Mouse (Mus musculus) urinary bladder, adult 2 months (tissue): ENCODE measurements around the gene Fez1. TPM values are rescaled to one million over a fixed set of nuclear protein-coding genes. Genes with fewer than 3 reads are reported as not detected.

Source experiments
- DNase-seq: peaks from one replicate; pipeline ENCODE4 v3.0.0; 2022; ENCODE audit warnings: low spot score
- polyA plus RNA-seq: library from polyadenylated mRNA; depleted of rRNA; stranded (reverse); fragments of >200 nt; gene quantifications from 2 replicates; pipeline ENCODE4 v1.2.3, GENCODE M21; 2012

Gene Fez1
- polyA plus RNA-seq, 1 experiment, result 15.1 TPM

DNA sequence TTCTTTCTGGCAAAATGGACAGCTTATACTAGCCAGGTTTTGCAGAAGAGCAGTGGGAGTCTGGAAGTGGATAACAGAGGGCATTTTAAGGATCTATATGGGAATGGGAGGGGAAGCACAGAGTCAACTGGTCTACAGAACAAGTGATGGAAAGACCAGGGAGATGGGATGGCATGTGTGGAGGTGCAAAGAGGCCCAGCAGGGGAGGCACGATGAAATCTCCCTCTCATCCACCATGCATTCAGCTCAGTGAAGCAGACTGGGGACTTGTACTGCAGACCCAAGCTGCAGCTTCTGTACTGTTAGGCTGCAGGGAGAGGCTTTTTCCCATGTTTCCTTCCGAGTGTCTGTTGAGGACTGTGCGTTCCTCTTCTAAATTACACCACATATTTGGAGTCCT lies 12.2 kb downstream of the Fez1 start:
- DNase-seq, result no peak

DNA sequence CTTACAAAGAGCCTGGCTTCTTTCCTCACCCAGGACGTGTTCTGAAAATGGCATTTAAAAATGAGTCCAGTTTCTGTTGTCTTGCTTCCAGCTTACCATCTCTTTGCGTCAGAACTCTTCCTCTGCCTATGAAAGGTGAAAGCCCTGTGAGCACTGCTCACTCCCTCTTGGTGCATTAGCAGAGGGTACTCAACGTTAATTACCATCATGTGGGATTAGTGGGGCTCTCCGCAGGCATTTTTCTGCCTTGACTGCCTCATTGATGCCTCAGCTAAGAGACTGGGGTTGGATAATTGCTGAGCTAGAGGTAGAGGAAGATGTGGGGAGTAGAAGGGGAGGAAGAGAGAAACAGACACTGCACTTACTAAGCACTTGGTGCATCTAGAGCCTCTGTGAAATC lies 24.7 kb downstream of the Fez1 start:
- DNase-seq, result no peak

DNA sequence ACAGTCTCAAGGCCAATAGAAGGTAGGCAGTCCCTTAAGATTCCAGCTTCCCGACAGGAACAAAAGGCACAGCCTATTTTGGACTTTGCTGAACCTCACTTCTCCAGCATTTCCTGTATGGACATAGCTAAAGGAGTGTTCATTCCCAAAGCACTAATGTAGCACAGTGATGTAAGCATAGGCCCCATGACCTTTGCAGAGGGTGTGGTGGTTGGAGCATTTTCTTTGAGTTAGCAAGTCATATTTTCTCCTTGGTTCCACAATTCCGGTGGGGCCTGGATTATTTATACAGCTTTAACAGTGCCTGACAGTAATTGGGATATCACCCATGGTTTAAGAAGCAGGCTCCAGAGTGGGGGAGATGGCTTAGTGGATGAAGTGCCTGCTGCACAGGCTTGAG lies 27.0 kb downstream of the Fez1 start:
- DNase-seq, result no peak

DNA sequence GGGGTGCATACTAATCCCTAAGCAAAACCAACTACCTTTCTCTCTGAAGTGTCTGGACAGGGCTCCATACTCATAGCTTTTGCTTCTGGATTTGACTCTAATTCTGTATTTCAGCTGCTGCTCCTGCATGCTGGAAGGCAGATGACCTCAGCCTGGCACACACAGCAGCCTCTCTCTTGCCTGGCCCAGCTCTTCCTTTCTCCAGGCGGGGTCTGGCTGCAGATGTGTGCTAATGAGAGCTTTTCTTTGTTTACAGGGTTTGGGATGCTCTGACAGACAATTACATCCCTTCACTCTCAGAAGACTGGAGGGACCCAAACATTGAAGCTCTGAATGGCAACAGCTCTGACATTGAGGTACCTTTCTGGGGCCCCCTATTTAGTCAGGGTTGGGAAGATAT lies 28.4 kb downstream of the Fez1 start:
- no peak for DNase-seq

DNA sequence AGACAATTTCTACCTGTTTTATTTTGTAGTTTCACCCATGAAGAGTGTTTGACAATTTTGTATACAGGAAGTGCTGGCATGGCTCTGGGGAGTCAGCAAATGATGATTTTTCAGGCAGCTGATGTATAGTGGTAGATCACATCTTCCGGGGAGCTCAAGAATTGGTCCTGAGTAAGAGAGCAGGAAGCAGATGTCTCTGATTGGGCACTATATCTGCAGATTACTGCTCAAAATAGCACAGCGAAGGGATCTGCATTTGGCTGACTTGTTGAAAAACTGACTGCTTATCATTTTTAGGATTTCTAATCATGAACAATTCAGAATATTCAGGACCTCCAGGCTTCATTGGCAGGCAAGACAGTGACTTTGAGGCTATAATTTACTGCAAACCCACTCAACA lies 30.5 kb downstream of the Fez1 start:
- DNase-seq, result no peak

DNA sequence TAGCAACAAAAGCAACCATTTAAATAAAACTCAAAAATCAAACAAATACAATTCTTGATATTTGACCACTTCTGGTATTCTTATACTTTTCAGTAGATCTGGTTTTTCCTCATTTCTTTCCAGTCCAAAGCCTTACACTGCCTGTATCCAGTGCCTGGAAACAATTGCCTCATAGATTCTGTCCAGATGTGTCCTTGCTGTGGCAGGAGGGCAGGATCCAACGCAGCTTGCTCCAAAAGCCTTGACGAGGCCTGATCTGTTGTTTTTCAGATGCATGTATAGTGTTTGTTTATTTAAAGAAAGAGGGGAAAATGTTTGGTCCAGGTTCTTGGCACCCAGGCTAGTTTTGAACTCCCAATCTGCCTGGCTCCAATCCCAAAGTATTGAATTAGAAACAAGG lies 34.7 kb downstream of the Fez1 start:
- no peak for DNase-seq

DNA sequence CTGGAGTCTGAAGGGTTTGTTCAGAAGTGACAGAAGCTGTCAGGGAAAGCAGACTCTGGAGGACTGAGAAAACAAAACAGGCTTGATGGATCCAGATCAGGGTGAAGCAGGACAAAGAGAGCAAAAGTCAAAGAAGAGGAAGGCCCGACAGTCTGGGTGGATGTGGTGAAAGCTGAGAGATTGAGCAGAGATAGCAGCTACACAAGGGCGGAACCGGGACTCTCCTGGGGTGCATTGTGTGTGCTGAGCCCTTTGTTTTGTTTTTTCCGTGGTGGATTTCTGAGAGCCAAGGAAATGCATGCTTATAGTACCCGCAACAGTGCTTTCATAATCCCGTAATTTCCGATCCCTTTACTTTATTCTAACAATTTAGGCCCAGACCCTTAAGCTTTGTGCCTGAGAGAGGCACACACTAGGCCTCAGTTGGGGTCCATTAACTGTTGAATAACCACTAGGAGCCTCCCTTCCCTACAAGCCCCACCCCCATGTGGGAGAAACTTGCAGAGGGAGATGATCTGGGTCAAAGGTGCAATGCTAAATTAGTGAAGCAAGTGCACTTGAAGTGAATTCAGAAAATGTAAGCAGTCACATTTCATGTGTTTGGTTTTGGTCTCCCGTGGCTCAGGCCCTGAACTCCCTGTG lies 35.9 kb downstream of the Fez1 start:
- DNase-seq, result no peak

DNA sequence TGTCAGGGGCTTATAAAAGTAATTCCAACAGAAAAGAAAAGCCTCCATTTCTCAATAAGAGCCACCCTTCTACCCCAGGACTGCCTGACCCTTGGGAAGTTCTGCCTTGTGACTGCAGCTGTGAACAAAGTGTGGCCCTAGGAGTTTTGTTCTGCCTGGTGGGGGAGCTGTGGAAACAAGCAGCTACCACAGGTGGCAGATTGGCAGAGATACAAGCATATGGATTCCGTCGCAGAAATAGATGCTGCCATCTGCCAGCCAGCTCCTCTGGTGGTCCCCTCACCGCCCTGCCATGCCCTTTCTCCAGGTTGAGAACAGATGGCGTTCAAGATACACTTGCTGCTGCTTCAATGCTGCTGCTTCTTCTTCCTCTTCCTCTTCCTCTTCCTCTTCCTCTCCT lies 37.0 kb downstream of the Fez1 start:
- no peak for DNase-seq

DNA sequence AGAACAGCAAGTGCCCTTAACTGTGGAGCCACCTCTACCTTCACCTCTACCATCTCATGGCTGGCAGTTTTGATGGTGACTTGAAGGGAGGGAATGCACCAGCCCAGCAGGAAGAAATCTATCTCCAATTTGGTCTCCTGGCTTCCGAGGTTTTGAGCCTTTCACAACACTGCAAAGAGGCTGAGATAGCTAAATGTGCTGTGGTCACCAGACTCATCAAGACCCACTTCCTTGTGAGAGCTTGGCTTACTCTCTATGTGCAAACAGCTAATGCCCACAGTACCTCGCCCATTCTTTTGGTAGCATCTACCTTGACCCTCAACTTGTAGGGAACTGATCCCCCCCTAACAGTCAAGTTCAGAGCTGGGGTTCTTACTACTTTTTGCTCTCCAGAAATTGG lies 40.9 kb downstream of the Fez1 start:
- no peak for DNase-seq

DNA sequence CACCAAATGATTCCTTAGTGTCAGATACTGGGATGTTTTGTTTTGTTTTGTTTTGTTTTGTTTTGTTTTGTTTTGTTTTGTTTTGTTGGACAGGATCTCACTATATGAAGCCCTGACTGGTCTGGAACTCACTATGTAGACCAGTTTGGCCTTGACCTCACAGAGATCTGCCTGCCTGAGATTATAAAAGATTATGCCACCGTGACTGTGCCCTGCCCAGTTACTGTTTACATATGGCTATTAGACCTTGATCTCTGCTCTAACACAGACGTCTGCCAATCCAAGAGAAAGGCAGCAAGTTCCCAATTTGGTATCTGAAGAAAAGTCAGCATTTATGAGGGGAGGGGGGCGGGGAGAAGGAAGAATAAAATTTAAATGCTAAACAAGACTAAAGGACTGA lies 42.0 kb downstream of the Fez1 start:
- no peak for DNase-seq

DNA sequence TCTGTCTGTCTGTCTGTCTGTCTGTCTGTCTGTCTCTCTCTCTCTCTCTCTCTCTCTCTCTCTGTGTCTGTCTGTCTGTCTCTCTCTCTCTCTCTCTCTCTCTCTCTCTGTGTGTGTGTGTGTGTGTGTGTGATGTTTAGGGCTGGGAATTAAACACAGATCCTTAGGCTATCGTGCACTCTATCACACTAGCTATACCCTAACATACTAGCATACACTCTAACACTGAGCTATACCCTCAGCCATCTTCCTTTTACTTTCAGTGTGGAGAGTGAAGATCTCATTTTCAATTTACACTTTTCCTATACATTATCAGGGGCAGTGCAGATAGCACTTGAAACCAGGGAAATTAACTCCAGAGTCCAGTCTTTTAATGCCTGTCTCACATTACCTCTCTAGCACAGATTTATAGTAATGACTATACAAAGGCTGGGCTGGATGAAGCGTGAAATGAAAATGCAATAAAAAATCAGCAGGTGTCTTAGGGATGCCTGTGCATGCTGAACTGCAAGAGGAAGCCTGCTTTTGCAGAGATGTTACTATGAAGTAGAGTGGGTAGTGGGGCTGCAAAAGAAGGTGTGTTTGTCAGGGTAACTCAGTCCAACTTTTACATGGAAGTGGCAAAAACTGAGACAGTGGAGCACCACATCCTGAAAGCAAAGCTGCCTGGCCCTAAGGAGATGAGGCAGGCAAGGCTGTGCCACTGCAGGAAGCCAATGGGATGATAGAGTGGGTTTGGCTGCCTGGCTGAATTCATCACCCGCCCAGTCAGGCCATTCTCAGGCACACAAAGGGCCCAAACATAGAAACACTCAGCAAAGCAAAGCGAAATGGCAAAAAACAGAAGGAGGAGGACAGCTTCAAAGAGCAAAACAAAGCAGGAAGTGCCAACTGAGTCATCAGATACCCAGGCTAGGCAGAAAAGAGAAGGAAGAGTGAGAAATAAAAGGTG lies 43.5 kb downstream of the Fez1 start:
- no peak for DNase-seq

DNA sequence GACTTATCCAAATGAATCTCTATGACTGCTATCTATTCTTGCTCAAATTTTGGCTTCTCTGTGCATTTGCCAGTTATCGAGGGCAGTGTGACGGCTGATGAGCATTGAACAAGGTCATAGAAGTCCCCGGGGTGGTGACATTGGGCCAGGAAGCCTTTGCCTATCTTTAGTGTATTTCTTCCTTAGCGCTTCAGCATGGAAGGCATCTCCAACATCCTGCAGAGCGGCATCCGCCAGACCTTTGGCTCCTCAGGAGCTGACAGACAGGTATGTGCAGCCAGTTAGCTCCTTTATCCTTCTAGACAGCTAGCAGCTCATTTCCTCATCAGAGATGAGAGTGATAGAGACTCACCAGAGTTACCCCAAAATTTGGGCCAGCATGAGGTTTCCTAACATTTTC lies 47.0 kb downstream of the Fez1 start:
- no peak for DNase-seq

DNA sequence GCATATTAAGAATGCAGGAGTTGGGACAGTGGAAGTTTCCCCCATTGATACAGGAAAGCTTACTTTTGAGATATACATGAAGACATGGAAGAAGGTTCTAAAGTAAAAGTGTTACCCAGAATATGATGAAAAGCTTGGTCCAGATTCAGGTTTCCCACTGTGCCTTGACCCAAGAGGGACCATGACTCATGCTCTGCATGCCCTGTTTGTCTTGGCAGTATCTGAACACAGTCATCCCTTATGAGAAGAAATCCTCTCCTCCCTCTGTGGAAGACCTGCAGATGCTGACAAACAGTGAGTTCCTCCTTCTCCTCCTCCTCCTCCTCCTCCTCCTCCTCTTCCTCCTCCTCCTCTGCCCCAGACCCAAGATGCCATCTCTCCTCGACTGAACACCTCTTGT lies 48.6 kb downstream of the Fez1 start:
- DNase-seq, result no peak

DNA sequence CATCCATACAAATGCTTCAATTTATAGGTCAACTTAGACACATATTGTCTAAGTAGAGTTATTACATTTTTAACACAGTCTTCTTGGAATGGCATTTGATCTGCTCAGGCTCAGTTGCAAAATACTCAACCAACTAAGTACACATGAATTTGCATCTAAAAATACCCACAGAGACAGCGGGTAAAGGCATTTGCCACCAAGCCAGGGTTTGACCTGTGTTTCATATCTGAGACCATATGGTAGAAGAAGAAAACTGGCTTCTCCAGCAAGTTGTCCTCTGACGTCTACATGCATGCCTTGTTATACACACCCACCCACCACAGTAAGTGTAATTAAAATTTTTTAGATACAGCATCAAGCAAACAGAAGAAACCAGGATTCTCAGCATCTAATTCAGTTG lies 52.1 kb downstream of the Fez1 start:
- no peak for DNase-seq

DNA sequence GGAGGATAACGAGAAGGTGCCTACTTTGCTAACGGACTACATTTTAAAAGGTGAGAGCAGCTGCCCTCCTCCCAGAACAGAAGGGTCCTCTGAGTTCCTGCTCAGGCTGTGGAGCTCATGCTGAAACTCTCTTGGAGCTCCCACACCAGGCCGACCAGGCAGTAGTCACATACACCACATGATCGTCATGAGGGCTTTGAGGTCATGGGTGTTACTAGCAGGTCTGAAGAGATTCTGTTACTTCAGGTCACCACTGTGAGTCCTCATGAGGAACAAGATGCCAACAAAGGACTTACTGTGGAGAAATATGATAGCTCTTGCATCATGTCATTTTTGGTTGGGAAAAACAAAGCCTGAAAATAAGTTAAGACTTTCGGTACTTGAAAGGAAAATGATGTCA lies 54.6 kb downstream of the Fez1 start:
- DNase-seq, result no peak

DNA sequence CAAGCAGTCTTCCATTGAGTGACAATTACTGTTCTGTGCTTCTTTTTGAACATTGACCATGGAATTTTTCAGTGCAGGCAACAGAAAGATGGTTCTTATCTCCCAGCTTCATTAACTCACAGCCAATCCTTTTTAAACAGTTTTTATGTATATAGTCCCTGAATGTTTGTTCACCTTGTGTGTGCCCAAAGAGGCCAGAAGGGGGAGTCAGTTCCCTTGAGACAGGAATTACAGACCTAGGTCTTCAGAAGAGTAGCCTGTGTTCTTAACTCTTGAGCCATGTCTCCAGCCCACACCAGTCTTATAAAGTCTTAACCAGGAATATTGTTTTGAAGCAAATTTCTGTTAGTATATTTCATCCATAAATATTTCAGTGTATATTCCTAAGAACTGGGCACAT lies 55.1 kb downstream of the Fez1 start:
- no peak for DNase-seq

DNA sequence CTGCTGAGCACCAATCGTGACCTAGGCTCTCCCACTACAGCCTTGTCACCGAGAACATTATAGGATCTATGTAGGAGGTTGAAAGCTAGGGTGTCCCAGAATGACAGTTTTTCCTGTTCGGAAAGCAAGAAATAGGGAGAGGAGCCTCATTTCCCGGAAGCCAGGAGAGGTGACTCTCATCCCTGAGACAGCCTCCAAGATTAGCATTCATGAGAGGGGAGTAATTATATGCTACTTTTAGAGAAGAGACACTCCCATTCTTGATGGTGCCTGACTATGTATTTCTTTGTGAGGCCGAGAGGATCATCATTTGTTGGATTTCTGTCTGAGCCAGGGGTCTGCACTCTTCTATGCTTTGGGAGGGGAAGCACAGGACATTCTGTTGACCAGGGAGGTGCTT lies 60.0 kb downstream of the Fez1 start:
- DNase-seq, result no peak

DNA sequence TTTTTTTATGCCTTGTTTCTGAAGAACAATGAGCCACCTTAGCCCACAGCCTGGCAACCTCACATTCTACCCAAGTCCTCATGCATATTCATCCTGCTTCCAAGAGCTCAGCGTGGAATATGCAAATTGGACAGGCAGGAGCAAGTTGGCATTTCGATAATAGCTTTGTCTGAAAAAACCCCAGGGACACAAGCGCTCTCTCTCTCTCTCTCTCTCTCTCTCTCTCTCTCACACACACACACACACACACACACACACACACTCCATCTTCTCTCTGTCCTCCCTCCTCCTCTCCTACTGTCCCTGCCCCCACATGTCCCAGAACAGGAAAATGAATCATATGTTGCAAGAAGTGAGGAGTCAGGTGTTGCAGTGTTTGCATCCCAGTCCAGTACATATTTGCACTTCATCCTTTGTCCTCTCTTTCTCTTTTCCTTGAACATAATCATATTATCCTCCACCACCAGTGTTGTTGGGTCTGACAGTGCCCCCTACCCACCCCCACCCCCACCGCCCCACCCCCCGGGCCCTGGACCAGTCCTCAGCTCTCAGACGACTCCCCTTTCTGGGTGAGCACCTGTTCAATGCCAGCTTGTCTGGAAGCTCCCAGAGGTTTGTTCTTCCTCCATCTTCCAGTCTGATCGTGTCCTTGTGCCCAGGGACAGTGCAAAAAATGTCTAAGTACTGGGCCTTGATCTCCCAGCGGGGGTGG lies 60.5 kb downstream of the Fez1 start:
- no peak for DNase-seq

DNA sequence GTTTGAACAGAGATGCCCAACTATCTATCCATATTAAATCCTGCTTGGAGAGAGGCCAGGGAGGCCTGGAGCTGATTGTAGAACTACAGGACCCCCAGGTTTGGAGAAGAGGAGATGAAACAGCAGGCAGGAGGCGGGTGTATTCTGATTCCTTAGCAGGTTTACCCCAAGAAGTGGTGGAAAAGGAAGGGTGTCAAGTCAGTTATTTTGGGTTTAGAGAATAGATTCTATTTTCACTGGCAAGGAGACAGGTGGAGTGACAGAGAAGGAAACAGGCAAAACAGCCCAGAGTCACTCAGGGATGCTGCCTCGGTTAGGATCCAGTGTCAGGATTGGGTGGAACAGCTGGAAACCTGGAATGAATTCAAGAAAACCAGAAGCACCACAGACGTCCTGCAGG lies 61.9 kb downstream of the Fez1 start:
- no peak for DNase-seq

DNA sequence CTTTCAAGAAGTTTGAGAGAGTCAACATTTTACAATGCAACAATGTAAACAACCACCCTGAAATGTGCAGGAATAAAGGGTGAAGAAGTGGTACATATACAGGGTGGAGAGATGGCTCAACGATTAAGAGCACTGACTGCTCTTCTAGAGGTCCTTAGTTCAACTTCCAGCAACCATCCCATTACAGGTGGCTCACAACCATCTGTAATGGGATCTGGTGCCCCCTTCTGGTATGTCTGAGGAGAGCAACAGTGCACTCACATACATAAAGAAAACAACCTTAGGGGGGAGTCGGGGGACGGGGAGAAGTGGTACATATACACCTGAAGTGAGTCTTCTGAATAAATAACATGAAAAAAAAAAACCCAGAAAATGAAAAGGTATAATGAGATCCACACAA lies 63.6 kb downstream of the Fez1 start:
- DNase-seq, result no peak

DNA sequence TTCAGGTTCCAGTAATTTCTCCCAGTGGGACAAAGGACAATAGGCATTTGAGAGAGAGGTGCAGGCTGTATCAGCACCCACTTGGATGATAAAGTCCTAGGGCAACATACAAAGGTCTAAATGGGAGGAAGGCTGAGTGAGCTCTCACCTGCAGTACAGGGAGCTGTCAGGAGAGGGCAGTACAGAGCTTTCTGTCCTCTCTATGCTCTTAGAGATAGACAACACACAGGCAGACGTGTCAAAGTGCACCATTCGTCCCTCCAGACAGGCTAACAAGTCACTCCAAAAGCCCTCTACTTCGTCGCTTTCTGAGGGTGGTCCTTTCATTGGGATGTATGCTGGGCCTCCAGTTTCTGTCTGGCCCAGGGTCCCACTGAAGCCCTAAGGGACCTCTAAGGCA lies 68.9 kb downstream of the Fez1 start:
- no peak for DNase-seq

DNA sequence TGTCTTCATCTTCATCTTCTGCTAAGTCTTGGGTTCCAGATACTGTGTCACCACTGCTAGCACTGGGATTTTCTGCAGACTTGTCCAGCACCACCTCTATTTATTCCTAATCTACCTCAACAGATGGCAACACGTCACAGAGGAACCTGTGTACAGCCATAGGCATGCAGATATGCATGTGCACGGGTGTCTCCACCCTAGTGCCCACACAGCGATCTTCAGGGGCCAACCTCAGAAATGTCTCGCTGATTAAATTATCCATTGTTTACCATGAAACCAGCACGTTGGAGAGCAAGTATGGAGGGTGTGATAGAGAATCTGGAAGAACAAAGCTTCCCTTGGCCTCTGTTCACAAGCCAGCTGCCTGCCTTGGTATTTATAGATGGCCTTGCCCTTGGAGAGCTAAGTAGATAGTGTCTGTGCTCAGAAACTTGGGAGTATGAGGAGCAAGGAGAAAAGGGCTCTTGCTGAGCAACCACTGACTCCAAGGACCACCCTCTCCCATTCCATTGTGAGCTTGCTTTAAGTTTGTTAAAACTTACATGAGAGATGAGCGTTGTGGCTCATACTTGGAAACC lies 71.8 kb downstream of the Fez1 start:
- no peak for DNase-seq

DNA sequence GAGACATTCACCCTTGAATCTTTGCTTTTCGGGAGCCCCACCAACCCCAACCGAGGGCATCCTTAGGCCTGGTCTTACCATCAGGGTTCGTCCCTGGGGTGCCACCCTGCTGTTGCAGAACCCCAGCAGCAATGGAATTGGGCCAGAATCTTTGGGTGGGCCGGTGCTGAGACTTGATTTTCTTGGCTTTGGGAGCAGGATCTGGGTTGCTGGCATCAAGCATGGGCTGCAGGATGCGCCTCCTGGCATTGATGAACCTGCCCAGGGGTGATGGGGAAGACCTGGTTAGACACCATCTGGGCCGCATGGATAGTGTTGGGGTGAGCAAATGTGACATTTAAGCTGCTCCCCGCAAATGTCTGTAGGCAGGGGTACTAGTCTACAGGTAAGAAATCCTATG lies 72.6 kb downstream of the Fez1 start:
- no peak for DNase-seq
